16 mouse cellular contexts compared by ENCODE assay signal in genomic region chr1:186384440-186384839, GRCm38 (mm10).
"Had no signal": no experiment of that assay in that cellular context is flagged by ENCODE, and none has a peak within 500 bp of the region (broad histone marks: within the 10 kb centered on the region; RNA-seq: fewer than 3 reads in every experiment).

No protein-coding gene starts in this region.

- H3K4me3 ChIP-seq: neural tube, embryonic 13.5 days; neural tube, embryonic 15.5 days; stomach, embryonic 15.5 days had no signal

- H3K27me3 ChIP-seq: neural tube, embryonic 13.5 days; neural tube, embryonic 15.5 days; stomach, embryonic 15.5 days had no signal

- H3K36me3 ChIP-seq: neural tube, embryonic 13.5 days; neural tube, embryonic 15.5 days; stomach, embryonic 15.5 days had no signal

- DNase-seq: retina, postnatal 1 day; right cerebral cortex, adult 18-20 months; right cerebral cortex, postnatal 14 days; right cerebral cortex, postnatal 25 days; right cerebral cortex, postnatal 4 days; spleen, adult 18-20 months; thymus, adult 18-20 months; thymus, adult 2 months; thymus, postnatal 14 days; thymus, postnatal 25 days; thymus, postnatal 36 days; thymus, postnatal 4 days had no signal

- H3K4me1 ChIP-seq: neural tube, embryonic 13.5 days; neural tube, embryonic 15.5 days; stomach, embryonic 15.5 days had no signal

- H3K27ac ChIP-seq: neural tube, embryonic 13.5 days; neural tube, embryonic 15.5 days; stomach, embryonic 15.5 days; stomach, postnatal 0 days had no signal

- H3K9me3 ChIP-seq: neural tube, embryonic 13.5 days; neural tube, embryonic 15.5 days; stomach, embryonic 15.5 days had no signal
